ENCODE assay signal across 31 mouse cellular contexts in genomic region chr19:50640251-50641032, GRCm38 (mm10). TPM values are rescaled to one million over a fixed set of nuclear protein-coding genes. Genes with fewer than 3 reads are reported as not detected.
DNase-seq lines count a peak whose midpoint lies in the region; ATAC-seq and TF ChIP-seq lines count a peak whose summit lies in the region.
"Had no signal": no experiment of that assay in that cellular context is flagged by ENCODE, and none has a peak within 500 bp of the region (broad histone marks: within the 10 kb centered on the region; RNA-seq: fewer than 3 reads in every experiment).

No protein-coding gene starts in this region.

- no peak for TF ChIP-seq CTCF in forebrain, postnatal 0 days (IDR thresholded peaks at IDR 0.05; ENCODE audit: low read depth)

- 0 out of 2 replicates have a peak, but pooled peaks cover 2% of the 10 kb centered on the region for H3K4me1 ChIP-seq in forebrain, embryonic 11.5 days (replicated peaks; ENCODE audit: control insufficient read depth, insufficient read depth, low read length)
- no peaks in the 10 kb centered on the region for H3K4me1 ChIP-seq in forebrain, postnatal 0 days (ENCODE audit: insufficient read depth)
- H3K4me1 ChIP-seq in midbrain, embryonic 12.5 days = peaks cover 8% of the 10 kb centered on the region
- peaks cover 31% of the 10 kb centered on the region for H3K4me1 ChIP-seq in midbrain, embryonic 10.5 days
- peaks cover 9% of the 10 kb centered on the region for H3K4me1 ChIP-seq in forebrain, embryonic 12.5 days
- H3K4me1 ChIP-seq in midbrain, embryonic 14.5 days (ENCODE audit: control insufficient read depth, insufficient read depth, low read length) = peaks cover 11% of the 10 kb centered on the region
- H3K4me1 ChIP-seq: embryonic facial prominence, embryonic 12.5 days; heart, embryonic 15.5 days; liver, embryonic 12.5 days; megakaryocyte, embryonic 14.5 days had no signal

- no peak overlapping the region for H3K4me2 ChIP-seq in forebrain, embryonic 11.5 days (ENCODE audit: low read depth, low read length, severe bottlenecking)
- no peak overlapping the region for H3K4me2 ChIP-seq in forebrain, postnatal 0 days (ENCODE audit: low read depth)
- H3K4me2 ChIP-seq in midbrain, embryonic 12.5 days (replicated peaks) = no peak overlapping the region
- no peak overlapping the region for H3K4me2 ChIP-seq in forebrain, embryonic 12.5 days
- H3K4me2 ChIP-seq in midbrain, embryonic 14.5 days (ENCODE audit: low read length) = no peak overlapping the region
- H3K4me2 ChIP-seq: embryonic facial prominence, embryonic 12.5 days; heart, embryonic 15.5 days; liver, embryonic 12.5 days had no signal

- H3K27ac ChIP-seq in forebrain, embryonic 11.5 days (ENCODE audit: low read depth, low read length) = no peak overlapping the region
- no peak overlapping the region for H3K27ac ChIP-seq in forebrain, postnatal 0 days (ENCODE audit: low read depth, low read length)
- H3K27ac ChIP-seq in midbrain, embryonic 12.5 days (replicated peaks) = 0 out of 2 replicates have a peak overlapping the region, but pooled peaks have one; percentile 5
- no peak overlapping the region for H3K27ac ChIP-seq in midbrain, embryonic 10.5 days (replicated peaks)
- no peak overlapping the region for H3K27ac ChIP-seq in forebrain, embryonic 12.5 days
- H3K27ac ChIP-seq in midbrain, embryonic 14.5 days (replicated peaks; ENCODE audit: low read depth, low read length) = no peak overlapping the region; the same call in 1 of the 2 replicates
- H3K27ac ChIP-seq: embryonic facial prominence, embryonic 12.5 days; heart, embryonic 15.5 days; kidney, postnatal 0 days; liver, embryonic 12.5 days; stomach, postnatal 0 days had no signal

- H3K9ac ChIP-seq in forebrain, embryonic 11.5 days (ENCODE audit: low read length) = no peak overlapping the region
- no peak overlapping the region for H3K9ac ChIP-seq in forebrain, postnatal 0 days
- H3K9ac ChIP-seq in midbrain, embryonic 12.5 days (replicated peaks) = no peak overlapping the region
- H3K9ac ChIP-seq in forebrain, embryonic 12.5 days = no peak overlapping the region
- no peak overlapping the region for H3K9ac ChIP-seq in midbrain, embryonic 14.5 days (replicated peaks; ENCODE audit: low read length)
- H3K9ac ChIP-seq: embryonic facial prominence, embryonic 12.5 days; heart, embryonic 15.5 days; liver, embryonic 12.5 days; liver, postnatal 0 days had no signal

- ATAC-seq in forebrain, embryonic 11.5 days (replicated peaks; ENCODE audit: low FRiP score) = 0 out of 2 replicates have a peak, but pooled peaks have one; percentile 44
- ATAC-seq in forebrain, postnatal 0 days = no peak
- ATAC-seq in midbrain, embryonic 12.5 days (ENCODE audit: low FRiP score, low read depth) = peak; percentile 85
- 0 out of 2 replicates have a peak, but pooled peaks have one; percentile 49 for ATAC-seq in forebrain, embryonic 12.5 days (ENCODE audit: low FRiP score)
- ATAC-seq in midbrain, embryonic 14.5 days (ENCODE audit: low FRiP score, low TSS enrichment) = no peak; the same call in 1 of the 2 replicates
- ATAC-seq: intestine, embryonic 16.5 days; liver, embryonic 12.5 days; liver, postnatal 0 days had no signal

- H3K4me3 ChIP-seq in forebrain, embryonic 11.5 days (ENCODE audit: low read depth, low read length) = no peak overlapping the region
- H3K4me3 ChIP-seq in forebrain, postnatal 0 days (ENCODE audit: low read depth, low read length) = no peak overlapping the region
- H3K4me3 ChIP-seq in midbrain, embryonic 12.5 days = no peak overlapping the region
- H3K4me3 ChIP-seq in midbrain, embryonic 10.5 days = no peak overlapping the region
- no peak overlapping the region for H3K4me3 ChIP-seq in forebrain, embryonic 12.5 days (replicated peaks)
- H3K4me3 ChIP-seq in midbrain, embryonic 14.5 days (replicated peaks; ENCODE audit: low read depth, low read length) = no peak overlapping the region
- H3K4me3 ChIP-seq: embryonic facial prominence, embryonic 12.5 days; heart, embryonic 15.5 days; liver, embryonic 12.5 days; megakaryocyte, embryonic 14.5 days had no signal

- WGBS in forebrain, embryonic 11.5 days = 73% methylated on average over 8 of the region's 8 CpGs
- 56% methylated on average over 8 of the region's 8 CpGs for WGBS in forebrain, postnatal 0 days
- WGBS in midbrain, embryonic 12.5 days = 67% methylated on average over 8 of the region's 8 CpGs
- WGBS in midbrain, embryonic 10.5 days = 79% methylated on average over 8 of the region's 8 CpGs
- 66% methylated on average over 8 of the region's 8 CpGs for WGBS in forebrain, embryonic 12.5 days
- WGBS in midbrain, embryonic 14.5 days = 55% methylated on average over 8 of the region's 8 CpGs

- no peaks in the 10 kb centered on the region for H3K27me3 ChIP-seq in forebrain, embryonic 11.5 days (ENCODE audit: control insufficient read depth, insufficient read depth, low read length)
- no peaks in the 10 kb centered on the region for H3K27me3 ChIP-seq in forebrain, postnatal 0 days (ENCODE audit: insufficient read depth, low read length)
- no peaks in the 10 kb centered on the region for H3K27me3 ChIP-seq in midbrain, embryonic 12.5 days
- H3K27me3 ChIP-seq in midbrain, embryonic 10.5 days (ENCODE audit: low read depth, poor library complexity, severe bottlenecking) = no peaks in the 10 kb centered on the region
- H3K27me3 ChIP-seq in forebrain, embryonic 12.5 days = no peaks in the 10 kb centered on the region
- no peaks in the 10 kb centered on the region for H3K27me3 ChIP-seq in midbrain, embryonic 14.5 days (ENCODE audit: control insufficient read depth, insufficient read depth, low read length)
- H3K27me3 ChIP-seq: embryonic facial prominence, embryonic 12.5 days; heart, embryonic 15.5 days; liver, embryonic 12.5 days; megakaryocyte, embryonic 14.5 days had no signal

- H3K36me3 ChIP-seq in forebrain, embryonic 11.5 days (ENCODE audit: control insufficient read depth, insufficient read depth, low read length) = no peaks in the 10 kb centered on the region
- H3K36me3 ChIP-seq in forebrain, postnatal 0 days (ENCODE audit: insufficient read depth) = no peaks in the 10 kb centered on the region
- no peaks in the 10 kb centered on the region for H3K36me3 ChIP-seq in midbrain, embryonic 12.5 days
- no peaks in the 10 kb centered on the region for H3K36me3 ChIP-seq in midbrain, embryonic 10.5 days
- H3K36me3 ChIP-seq in forebrain, embryonic 12.5 days (replicated peaks) = no peaks in the 10 kb centered on the region
- no peaks in the 10 kb centered on the region for H3K36me3 ChIP-seq in midbrain, embryonic 14.5 days (ENCODE audit: control insufficient read depth, insufficient read depth, low read length)
- H3K36me3 ChIP-seq: embryonic facial prominence, embryonic 12.5 days; G1E; heart, embryonic 15.5 days; liver, embryonic 12.5 days had no signal

- no peaks in the 10 kb centered on the region for H3K9me3 ChIP-seq in forebrain, embryonic 11.5 days (ENCODE audit: control insufficient read depth, low read length)
- no peaks in the 10 kb centered on the region for H3K9me3 ChIP-seq in forebrain, postnatal 0 days (ENCODE audit: low read length)
- no peaks in the 10 kb centered on the region for H3K9me3 ChIP-seq in midbrain, embryonic 12.5 days
- no peaks in the 10 kb centered on the region for H3K9me3 ChIP-seq in midbrain, embryonic 10.5 days (replicated peaks)
- H3K9me3 ChIP-seq in forebrain, embryonic 12.5 days = no peaks in the 10 kb centered on the region
- no peaks in the 10 kb centered on the region for H3K9me3 ChIP-seq in midbrain, embryonic 14.5 days (ENCODE audit: control insufficient read depth, low read length)
- H3K9me3 ChIP-seq: embryonic facial prominence, embryonic 12.5 days; heart, embryonic 15.5 days; liver, embryonic 12.5 days; megakaryocyte, embryonic 14.5 days had no signal

- no peak for DNase-seq in forebrain, embryonic 11.5 days (ENCODE audit: low spot score)
- no peak for DNase-seq in forebrain, postnatal 0 days
- DNase-seq in midbrain, embryonic 10.5 days (ENCODE audit: low spot score) = no peak
- peak; percentile 40 for DNase-seq in midbrain, embryonic 14.5 days
- DNase-seq in gastrocnemius, adult 8-10 months (ENCODE audit: low spot score in 2 of 2) = no peak
- no peak for DNase-seq in frontal cortex, postnatal 10 days (ENCODE audit: low spot score in 2 of 2)
- DNase-seq: adrenal gland, adult 8-10 months; cerebellum, adult 8-10 months; cerebellum, postnatal 36 days; embryo, embryonic 11 days; gastrocnemius, postnatal 14 days; kidney, adult 8-10 months; kidney, postnatal 4 days; left cerebral cortex, postnatal 4 days; liver, postnatal 0 days; lung, postnatal 4 days; right cerebral cortex, adult 18-20 months; right cerebral cortex, postnatal 4 days; thymus, adult 18-20 months; thymus, postnatal 25 days had no signal

RNA-seq across cellular contexts. Expression of gene Sorcs1, which starts 38.0 kb away (rescaled TPM):
- polyA plus RNA-seq in forebrain, embryonic 11.5 days (2014; fragmentation: Nextera tagmentation; extraction: Ambion mirVana) = 3.8 and 5.1 TPM in 2 replicates
- 17.7 and 20.1 TPM in 2 replicates for total RNA-seq in forebrain, postnatal 0 days (2014; rRNA removed)
- polyA plus RNA-seq in forebrain, postnatal 0 days (2015; fragmentation: Nextera tagmentation; extraction: Ambion mirVana) = 5.7 and 8.6 TPM in 2 replicates
- 4.9 and 6.2 TPM in 2 replicates for polyA plus RNA-seq in midbrain, embryonic 12.5 days (2016; fragmentation: Nextera tagmentation; extraction: Ambion mirVana)
- 3.1 and 3.8 TPM in 2 replicates for polyA plus RNA-seq in midbrain, embryonic 10.5 days (2016; fragmentation: Nextera tagmentation; extraction: Ambion mirVana)
- 6.3 and 8.0 TPM in 2 replicates for polyA plus RNA-seq in forebrain, embryonic 12.5 days (2016; fragmentation: Nextera tagmentation; extraction: Ambion mirVana)
- 12.6 and 14.4 TPM in 2 replicates for polyA plus RNA-seq in midbrain, embryonic 14.5 days (2014; fragmentation: Nextera tagmentation; extraction: Ambion mirVana)
- 1 to 10 TPM in 3 of 4 experiments, under 1 TPM in 1; 0.72 to 5.3 (median 2.9) TPM for total RNA-seq in gastrocnemius, adult 8-10 months (2022)
- total RNA-seq: granulocyte monocyte progenitor cell, adult 5-6 weeks had no signal
- polyA plus RNA-seq: G1E had no signal

Comparison
In these comparisons a context has a peak if more than half of its experiments do, and no peak if none do; other contexts are left out.
1. ATAC-seq: peak in forebrain, embryonic 11.5 days (single experiment), midbrain, embryonic 12.5 days (single experiment) and forebrain, embryonic 12.5 days (single experiment); none in forebrain, postnatal 0 days (single experiment) and midbrain, embryonic 14.5 days (single experiment).